Mouse (Mus musculus): ENCODE measurements around the gene Prdm5. TPM values are rescaled to one million over a fixed set of nuclear protein-coding genes. Genes with fewer than 3 reads are reported as not detected.

Gene Prdm5
- 3.7 and 5.3 TPM in 2 replicates for polyA plus RNA-seq (2015; fragmentation: Nextera tagmentation; extraction: Ambion mirVana)

DNA sequence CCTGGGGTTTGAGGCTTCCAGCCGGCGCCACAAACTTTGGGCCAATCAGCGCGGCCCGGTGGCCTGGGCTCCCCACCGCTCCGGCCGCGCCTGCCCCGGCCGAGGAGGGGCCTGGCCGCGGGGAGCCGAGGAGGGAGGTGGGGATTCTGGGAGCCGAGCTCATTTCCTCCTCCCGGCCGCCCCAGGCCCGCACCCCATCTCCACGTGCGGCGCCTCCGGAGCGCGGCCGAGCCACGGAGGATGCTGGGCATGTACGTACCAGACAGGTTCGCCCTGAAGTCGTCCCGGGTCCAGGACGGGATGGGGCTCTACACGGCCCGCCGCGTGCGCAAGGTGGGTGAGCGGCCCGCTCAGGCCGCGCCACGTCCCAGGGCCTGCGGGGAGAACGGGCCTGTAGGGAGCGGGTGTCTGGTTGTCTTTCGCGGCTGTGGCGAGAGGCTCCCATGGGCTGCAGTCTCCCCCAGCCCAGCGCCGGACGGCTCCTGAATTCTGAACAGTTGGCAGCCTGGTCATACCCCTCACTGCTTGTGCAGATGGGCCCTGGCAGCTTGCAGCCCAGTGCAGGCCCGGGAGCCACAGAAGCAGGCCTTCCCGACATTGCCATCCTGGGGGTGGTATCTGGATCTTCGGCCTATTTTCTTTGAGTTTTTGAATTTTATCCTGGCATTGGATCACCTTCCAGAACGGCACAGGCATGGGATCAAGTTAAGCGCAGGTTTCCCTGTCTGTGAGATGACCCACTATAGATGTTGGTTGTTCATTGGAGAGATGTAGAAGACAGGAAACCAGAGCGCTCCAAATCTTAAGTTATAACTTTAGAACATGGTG lies at the start of gene Prdm5:
TSS of gene Prdm5 (plus strand) at position 128 of the 828 bp plus-strand sequence.

DNA sequence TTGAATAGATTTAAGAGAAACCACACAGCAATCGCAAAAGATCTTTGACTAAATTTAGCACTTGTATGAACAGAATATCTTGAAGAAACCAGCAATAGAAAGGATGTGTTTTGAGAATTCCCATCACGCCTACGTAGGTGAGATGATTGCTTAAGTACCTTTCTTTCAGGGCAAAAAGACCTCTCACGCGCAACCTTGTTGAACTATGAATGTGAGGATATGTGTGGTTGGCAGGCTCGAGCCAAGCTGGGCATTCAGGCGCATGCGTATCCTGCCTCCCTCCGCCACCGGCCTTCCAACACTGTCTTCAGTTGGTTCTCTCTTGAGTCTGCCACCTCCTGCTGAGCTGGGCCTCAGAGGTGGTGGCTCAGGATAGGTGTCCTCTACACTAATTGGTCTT lies 173.5 kb downstream of the Prdm5 start, which contains the start of gene 4930544G11Rik:
TSS of gene 4930544G11Rik (plus strand) at position 301 of the 400 bp plus-strand sequence.

Other genes starting within 250 kb of the Prdm5 start
- 0.05 and 0.18 TPM in 2 replicates for gene Ndnf, start 107.4 kb upstream of the Prdm5 start, polyA plus RNA-seq (2015; fragmentation: Nextera tagmentation; extraction: Ambion mirVana)
- not detected in 2 replicates for gene 4930544G11Rik, start 173.6 kb downstream of the Prdm5 start, polyA plus RNA-seq (2015; fragmentation: Nextera tagmentation; extraction: Ambion mirVana)

Data from spleen, postnatal 0 days (tissue).